Mouse (Mus musculus): ENCODE measurements around the gene Mycbp. TPM values are rescaled to one million over a fixed set of nuclear protein-coding genes. Genes with fewer than 3 reads are reported as not detected.
"Not testable (repeated sequence)": the region's sequence is repeated elsewhere in the genome, so short reads cannot be mapped to it uniquely, and the experiment has no call there.

The Mycbp gene
- polyA plus RNA-seq, 1 experiment from 2014 or later: 72.6 TPM

DNA sequence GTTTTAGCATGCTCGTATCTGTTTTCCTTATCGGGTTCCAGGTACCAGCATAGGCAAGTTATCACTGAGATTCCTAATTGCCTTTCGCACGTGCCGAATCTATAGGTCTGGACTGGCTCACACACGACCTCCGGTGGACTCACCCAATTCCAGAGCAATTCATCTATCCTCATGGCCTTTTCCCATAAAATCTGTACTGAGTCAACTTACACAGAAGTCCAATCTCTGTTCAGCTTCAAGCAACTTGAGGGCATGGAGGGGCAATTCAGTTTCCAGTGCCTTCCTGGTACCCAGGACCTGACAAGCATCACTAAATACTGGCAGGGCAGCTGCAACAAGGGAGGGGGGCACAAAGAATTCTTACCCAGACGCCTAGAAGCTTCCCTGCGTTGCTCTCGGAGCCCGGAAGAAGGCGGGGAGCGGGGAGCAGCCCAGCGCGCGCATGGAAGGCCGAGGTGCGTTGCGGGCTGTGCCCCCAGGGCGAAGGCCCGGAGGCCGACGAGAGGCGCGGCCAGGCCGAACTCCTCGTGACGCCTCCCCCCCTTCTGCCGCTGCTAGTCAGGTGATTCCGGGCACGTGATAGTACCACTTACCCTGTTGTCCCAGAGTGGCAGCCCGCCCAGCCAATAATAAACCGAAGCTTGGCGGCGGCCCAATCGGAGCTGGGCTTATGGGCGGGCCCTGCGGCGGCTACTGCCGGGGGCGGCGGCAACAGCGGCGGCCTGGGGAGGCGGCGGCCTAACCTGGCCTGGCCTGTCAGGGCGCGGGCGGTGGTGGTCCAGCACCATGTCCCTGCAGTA lies 12.3 kb downstream of the Mycbp start, which contains the start of gene Rragc:
Rragc (plus strand) TSS at position 699 of the 800 bp plus-strand sequence.
- Histone ChIP-seq H3K9me3 (no peaks in the 10 kb centered on the region), H3K27ac (replicated peaks) (peak within 1 kb of the TSS; percentile 92), H3K4me3 (peak within 1 kb of the TSS; percentile 98), H3K4me1 (peaks cover 23% of the 10 kb centered on the region), H3K27me3 (replicated peaks; ENCODE audit: low read depth, poor library complexity, severe bottlenecking) (no peaks in the 10 kb centered on the region), H3K36me3 (replicated peaks) (peaks cover 44% of the 10 kb centered on the region)
- 2% methylated on average over 49 of the region's 49 CpGs for WGBS
- DNase-seq (ENCODE audit: low spot score): peak; percentile 99

DNA sequence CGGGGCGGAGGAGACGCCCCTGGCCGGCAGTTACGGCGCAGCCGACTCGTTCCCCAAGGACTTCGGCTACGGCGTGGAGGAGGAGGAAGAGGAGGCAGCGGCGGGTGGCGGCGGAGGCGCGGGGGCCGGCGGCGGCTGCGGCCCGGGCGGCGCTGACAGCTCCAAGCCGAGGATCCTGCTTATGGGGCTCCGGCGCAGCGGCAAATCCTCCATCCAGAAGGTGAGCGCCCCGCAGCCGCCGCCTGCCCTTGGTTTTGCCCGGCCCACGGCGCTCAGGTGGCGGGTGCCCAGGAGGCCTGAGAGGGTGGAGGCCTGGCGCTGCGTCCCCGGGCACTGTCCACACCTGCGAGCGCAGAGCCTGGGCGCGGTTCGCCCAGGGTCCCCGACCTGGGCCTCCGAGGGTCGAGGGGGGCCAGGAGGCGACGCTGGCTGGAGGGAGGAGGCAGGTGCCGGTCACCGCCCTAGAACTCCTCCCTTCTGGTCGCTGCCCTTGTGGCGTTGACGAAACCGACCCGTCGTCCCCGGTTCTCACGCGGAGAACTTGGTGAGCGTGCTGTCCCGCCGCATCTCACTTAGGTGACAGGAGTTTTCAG lies 13.0 kb downstream of the Mycbp start, which contains the start of gene 4930535I16Rik:
4930535I16Rik (minus strand) TSS at position 475 of the 593 bp plus-strand sequence.
- under 1% methylated on average over 62 of the region's 63 CpGs for WGBS
- no peak for DNase-seq (ENCODE audit: low spot score)
- no peaks in the 10 kb centered on the region for H3K9me3 ChIP-seq
- H3K4me3 ChIP-seq: peak within 1 kb of the TSS; percentile 98
- H3K4me1 ChIP-seq: peaks cover 23% of the 10 kb centered on the region
- no peaks in the 10 kb centered on the region for H3K27me3 ChIP-seq (replicated peaks; ENCODE audit: low read depth, poor library complexity, severe bottlenecking)
- H3K27ac ChIP-seq (replicated peaks): peak within 1 kb of the TSS; percentile 92
- H3K36me3 ChIP-seq (replicated peaks): peaks cover 42% of the 10 kb centered on the region

DNA sequence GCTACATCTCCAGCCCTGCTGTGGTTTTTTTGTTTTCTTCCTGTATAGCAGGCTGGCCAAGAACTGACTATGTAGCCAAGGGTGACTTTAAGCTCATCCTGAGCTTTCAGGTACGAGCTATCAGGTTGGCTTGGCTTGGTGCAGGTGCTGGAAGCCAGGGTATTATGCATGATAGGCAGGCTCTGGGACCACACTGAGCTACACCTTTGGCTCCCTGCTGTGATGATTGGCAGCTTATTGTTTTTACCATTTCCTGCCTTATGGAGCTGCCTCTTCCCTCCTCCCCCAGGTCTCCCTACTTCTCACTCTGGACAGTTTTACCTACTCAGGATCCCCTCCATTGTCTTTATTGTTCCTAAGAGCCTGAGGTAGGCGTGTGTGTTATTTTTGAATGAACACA lies 14.2 kb downstream of the Mycbp start:
- H3K9me3 ChIP-seq: no peaks in the 10 kb centered on the region
- peaks cover 42% of the 10 kb centered on the region for H3K36me3 ChIP-seq (replicated peaks)
- H3K27ac ChIP-seq (replicated peaks): no peak overlapping the region
- no peak for DNase-seq (ENCODE audit: low spot score)
- H3K4me3 ChIP-seq: peak overlapping the region; percentile 98
- 67% methylated on average over 2 of the region's 2 CpGs for WGBS
- H3K27me3 ChIP-seq (replicated peaks; ENCODE audit: low read depth, poor library complexity, severe bottlenecking): no peaks in the 10 kb centered on the region
- peaks cover 23% of the 10 kb centered on the region for H3K4me1 ChIP-seq

DNA sequence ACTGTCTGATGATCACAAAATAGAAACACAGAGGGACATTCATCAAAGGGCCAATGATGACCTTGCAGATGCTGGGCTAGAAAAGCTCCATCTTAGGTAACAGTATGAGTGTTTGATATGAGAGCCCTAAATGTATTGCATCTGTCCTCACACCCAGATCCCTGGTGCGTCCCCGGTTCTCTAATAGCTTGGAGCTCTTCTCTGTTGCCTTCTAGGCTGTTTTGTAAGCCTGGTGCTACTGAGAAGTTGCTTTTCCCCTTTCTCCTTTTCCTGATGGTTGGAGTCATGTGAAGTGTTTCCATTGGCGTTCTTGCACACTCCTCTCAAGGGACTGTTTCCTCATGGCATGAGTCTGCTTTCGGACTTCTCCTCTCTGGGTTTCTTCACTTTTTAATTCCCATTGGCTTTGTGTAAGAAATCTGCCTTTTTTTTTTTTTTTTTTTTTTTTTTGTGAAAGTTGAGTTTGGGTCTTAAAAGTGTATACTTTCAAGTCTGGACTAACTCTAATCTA lies 16.5 kb downstream of the Mycbp start:
- WGBS: 89% methylated on average over 4 of the region's 4 CpGs
- no peak overlapping the region for H3K4me3 ChIP-seq
- H3K9me3 ChIP-seq: no peaks in the 10 kb centered on the region
- H3K27me3 ChIP-seq (replicated peaks; ENCODE audit: low read depth, poor library complexity, severe bottlenecking): no peaks in the 10 kb centered on the region
- DNase-seq (ENCODE audit: low spot score): no peak
- peaks cover 19% of the 10 kb centered on the region for H3K4me1 ChIP-seq
- H3K27ac ChIP-seq (replicated peaks): no peak overlapping the region
- peaks cover 59% of the 10 kb centered on the region for H3K36me3 ChIP-seq (replicated peaks)

DNA sequence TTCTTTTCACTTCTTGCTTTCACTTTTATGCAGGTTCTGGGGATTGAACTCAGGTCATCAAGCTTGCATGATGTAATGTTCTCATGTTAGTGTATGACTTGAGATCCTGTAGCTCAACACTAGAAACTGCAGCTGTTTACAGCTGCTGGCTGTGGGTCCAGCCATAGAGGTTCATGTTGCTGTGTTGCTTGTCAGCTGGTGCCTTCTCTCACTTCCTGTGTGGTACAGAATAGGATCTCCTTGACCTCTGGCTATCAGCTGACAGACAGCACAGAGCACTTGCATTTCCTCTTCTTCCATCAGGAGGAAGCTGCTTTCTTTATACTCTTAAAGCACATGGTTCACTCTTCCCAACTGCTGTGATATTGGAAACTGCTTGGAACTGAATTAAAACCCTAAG lies 23.3 kb downstream of the Mycbp start:
- Histone ChIP-seq H3K27ac (replicated peaks) (no peak overlapping the region), H3K4me1 (no peaks in the 10 kb centered on the region), H3K9me3 (no peaks in the 10 kb centered on the region), H3K27me3 (replicated peaks; ENCODE audit: low read depth, poor library complexity, severe bottlenecking) (no peaks in the 10 kb centered on the region), H3K36me3 (replicated peaks) (peaks cover 96% of the 10 kb centered on the region), H3K4me3 (no peak overlapping the region)
- DNase-seq (ENCODE audit: low spot score): no peak

DNA sequence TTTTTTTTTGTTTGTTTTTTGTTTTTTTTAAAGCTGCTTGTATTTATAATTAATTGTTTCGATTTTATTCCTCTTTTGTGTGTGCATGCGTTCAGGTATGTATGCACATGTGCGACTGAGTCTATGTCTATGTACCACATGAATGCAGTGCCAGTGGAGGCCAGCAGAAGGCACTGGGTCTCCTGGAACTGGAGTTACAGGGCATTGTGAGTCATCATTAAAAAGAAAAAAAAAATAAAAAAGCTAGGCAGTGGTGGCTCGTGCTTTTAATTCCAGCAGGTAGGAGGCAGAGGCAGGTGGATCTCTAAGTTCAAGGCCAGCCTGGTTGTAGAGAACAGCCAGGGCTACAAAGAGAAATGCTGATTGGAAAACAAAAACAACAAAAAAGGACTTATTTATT lies 25.4 kb downstream of the Mycbp start:
- Histone ChIP-seq H3K9me3 (no peaks in the 10 kb centered on the region), H3K27me3 (replicated peaks; ENCODE audit: low read depth, poor library complexity, severe bottlenecking) (no peaks in the 10 kb centered on the region), H3K36me3 (replicated peaks) (peaks cover 90% of the 10 kb centered on the region), H3K4me1 (no peaks in the 10 kb centered on the region), H3K4me3 (no peak overlapping the region), H3K27ac (replicated peaks) (no peak overlapping the region)
- no peak for DNase-seq (ENCODE audit: low spot score)
- WGBS: 92% methylated on average over 4 of the region's 4 CpGs

DNA sequence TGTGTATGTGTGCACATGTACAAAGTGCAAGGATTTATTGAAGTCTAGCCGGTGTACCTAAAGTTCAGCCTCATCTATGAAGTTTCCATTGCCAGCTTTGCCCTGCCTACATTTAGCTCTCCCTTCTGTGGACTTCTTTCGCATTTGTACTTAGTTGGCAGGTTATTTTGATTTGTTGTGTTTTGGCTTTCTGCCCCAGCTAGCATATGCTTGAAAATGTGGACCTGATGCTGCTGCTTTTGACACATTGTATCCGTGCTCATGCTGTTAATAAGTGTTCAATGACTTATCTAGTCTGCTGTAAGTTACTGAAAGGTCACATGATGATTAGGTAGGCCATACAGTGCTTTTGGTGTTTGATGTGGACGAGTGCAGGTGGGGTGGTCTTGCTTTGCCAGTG lies 29.7 kb downstream of the Mycbp start:
- no peak for DNase-seq (ENCODE audit: low spot score)
- 93% methylated on average over 4 of the region's 4 CpGs for WGBS
- H3K4me1 ChIP-seq: no peaks in the 10 kb centered on the region
- H3K36me3 ChIP-seq (replicated peaks): peaks cover 73% of the 10 kb centered on the region
- no peak overlapping the region for H3K27ac ChIP-seq (replicated peaks)
- H3K27me3 ChIP-seq (replicated peaks; ENCODE audit: low read depth, poor library complexity, severe bottlenecking): no peaks in the 10 kb centered on the region
- no peak overlapping the region for H3K4me3 ChIP-seq
- no peaks in the 10 kb centered on the region for H3K9me3 ChIP-seq

DNA sequence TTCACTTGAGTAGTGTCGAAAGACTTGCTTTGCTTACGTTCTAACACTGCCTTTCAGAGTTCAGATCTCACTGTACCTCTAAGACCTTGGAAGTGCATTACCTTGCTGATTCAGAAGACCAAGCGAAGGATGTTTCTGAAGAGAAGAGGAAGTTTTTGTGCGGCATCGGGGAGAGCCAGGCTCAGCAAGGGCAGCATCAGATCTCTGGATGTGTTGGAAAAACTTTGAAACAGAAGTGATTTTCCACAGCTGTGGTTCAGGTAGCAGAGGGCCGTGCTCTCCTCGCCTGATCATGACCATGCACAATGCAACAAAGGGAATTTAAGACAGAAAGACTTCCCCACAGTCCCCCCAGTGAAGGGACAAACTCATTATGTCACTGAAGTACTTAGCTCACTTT lies 31.4 kb downstream of the Mycbp start:
- Histone ChIP-seq H3K9me3 (no peaks in the 10 kb centered on the region), H3K4me1 (no peaks in the 10 kb centered on the region), H3K27me3 (replicated peaks; ENCODE audit: low read depth, poor library complexity, severe bottlenecking) (no peaks in the 10 kb centered on the region), H3K4me3 (no peak overlapping the region), H3K27ac (replicated peaks) (no peak overlapping the region), H3K36me3 (replicated peaks) (peaks cover 56% of the 10 kb centered on the region)
- no peak for DNase-seq (ENCODE audit: low spot score)
- WGBS: 93% methylated on average over 7 of the region's 7 CpGs

DNA sequence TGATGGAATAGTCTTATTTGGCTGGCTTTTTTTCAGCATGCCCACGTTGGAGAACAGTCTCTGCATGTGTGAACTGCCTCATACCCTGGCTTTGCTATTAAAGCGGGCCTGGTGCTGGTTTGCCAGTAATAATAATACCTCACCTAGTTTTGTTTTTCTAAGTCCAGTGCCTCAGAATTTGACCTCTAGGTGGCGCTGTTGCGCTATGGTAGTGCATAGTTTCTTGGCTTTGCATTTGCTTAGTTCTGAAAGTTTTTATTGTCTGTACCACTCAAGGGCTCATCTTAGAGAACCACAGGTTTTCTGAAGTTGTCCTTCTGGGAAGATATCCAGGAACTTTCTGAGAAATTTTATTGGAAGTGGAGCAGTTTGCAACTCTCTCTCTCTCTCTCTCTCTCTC lies 35.2 kb downstream of the Mycbp start:
- no peak overlapping the region for H3K27ac ChIP-seq (replicated peaks)
- no peaks in the 10 kb centered on the region for H3K4me1 ChIP-seq
- 8% methylated on average over 4 of the region's 4 CpGs for WGBS
- DNase-seq (ENCODE audit: low spot score): peak; percentile 78
- peaks cover 25% of the 10 kb centered on the region for H3K36me3 ChIP-seq (replicated peaks)
- H3K4me3 ChIP-seq: no peak overlapping the region
- no peaks in the 10 kb centered on the region for H3K27me3 ChIP-seq (replicated peaks; ENCODE audit: low read depth, poor library complexity, severe bottlenecking)
- no peaks in the 10 kb centered on the region for H3K9me3 ChIP-seq

DNA sequence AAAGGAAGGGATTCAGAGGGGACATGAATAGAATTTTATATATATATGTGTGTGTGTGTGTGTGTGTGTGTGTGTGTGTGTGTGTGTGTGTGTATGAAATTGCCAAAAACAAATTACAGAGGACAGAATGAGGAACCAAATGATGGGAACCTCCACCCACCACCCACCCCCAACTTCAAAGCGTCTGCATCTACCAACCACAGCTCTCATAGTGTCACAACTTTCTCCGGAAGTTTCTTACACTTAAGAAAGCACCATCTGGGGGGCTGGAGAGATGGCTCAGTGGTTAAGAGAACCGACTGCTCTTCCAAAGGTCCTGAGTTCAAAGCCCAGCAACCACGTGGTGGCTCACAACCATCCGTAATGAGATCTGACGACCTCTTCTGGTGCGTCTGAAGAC lies 36.2 kb downstream of the Mycbp start:
- not testable (repeated sequence) for H3K27ac ChIP-seq (replicated peaks); H3K4me1 ChIP-seq; DNase-seq (ENCODE audit: low spot score); H3K4me3 ChIP-seq; H3K9me3 ChIP-seq; H3K27me3 ChIP-seq (replicated peaks; ENCODE audit: low read depth, poor library complexity, severe bottlenecking)
- 82% methylated on average over 7 of the region's 7 CpGs for WGBS
- H3K36me3 ChIP-seq (replicated peaks): peaks cover 15% of the 10 kb centered on the region

DNA sequence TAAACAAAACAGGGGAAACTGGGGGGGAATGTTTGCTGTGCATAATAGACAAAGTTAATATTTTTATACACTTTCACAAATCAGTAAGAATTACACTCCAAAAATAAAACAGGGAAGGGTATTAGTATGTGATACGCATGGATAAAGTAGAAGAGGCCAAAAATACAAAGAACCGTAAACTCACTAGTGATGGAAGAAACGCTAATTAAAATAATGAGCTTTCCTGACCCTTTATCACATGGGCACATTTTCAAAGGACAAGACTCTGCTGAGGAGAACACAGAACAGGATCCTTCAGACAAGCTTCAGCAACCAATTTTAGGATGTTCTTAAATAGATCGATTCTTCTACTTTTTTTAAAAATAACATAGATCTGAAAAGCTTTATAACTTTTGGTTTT lies 42.1 kb downstream of the Mycbp start:
- no peak overlapping the region for H3K27ac ChIP-seq (replicated peaks)
- DNase-seq (ENCODE audit: low spot score): no peak
- no peaks in the 10 kb centered on the region for H3K36me3 ChIP-seq (replicated peaks)
- no peak overlapping the region for H3K4me3 ChIP-seq
- peaks cover 20% of the 10 kb centered on the region for H3K27me3 ChIP-seq (replicated peaks; ENCODE audit: low read depth, poor library complexity, severe bottlenecking)
- 85% methylated on average over 4 of the region's 4 CpGs for WGBS
- no peaks in the 10 kb centered on the region for H3K9me3 ChIP-seq
- H3K4me1 ChIP-seq: peaks cover 5% of the 10 kb centered on the region; the same call in 1 of the 2 replicates

DNA sequence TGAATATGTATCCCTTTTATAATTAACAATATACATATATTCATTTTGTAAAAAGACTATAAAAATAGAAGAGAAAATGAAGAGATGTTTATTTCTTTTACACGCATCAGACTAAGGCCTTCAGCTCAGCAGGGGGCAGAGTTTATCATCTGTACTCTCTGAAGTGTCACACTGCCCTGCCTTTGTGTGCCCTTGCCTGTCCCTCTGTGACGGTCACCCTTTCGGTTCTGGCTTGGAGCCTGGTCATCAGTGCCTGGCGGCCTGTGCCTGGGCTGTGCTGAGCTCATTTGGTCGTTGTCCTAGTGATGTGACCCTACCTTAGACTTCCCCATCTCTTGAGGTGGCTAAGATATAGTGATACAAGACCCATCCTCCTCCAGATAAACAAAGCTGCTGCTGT lies 42.5 kb downstream of the Mycbp start:
- 66% methylated on average over 5 of the region's 5 CpGs for WGBS
- no peak overlapping the region for H3K4me3 ChIP-seq
- H3K27ac ChIP-seq (replicated peaks): no peak overlapping the region
- no peaks in the 10 kb centered on the region for H3K36me3 ChIP-seq (replicated peaks)
- H3K27me3 ChIP-seq (replicated peaks; ENCODE audit: low read depth, poor library complexity, severe bottlenecking): peaks cover 23% of the 10 kb centered on the region
- no peaks in the 10 kb centered on the region for H3K9me3 ChIP-seq
- no peak for DNase-seq (ENCODE audit: low spot score)
- H3K4me1 ChIP-seq: peaks cover 5% of the 10 kb centered on the region; the same call in 1 of the 2 replicates

DNA sequence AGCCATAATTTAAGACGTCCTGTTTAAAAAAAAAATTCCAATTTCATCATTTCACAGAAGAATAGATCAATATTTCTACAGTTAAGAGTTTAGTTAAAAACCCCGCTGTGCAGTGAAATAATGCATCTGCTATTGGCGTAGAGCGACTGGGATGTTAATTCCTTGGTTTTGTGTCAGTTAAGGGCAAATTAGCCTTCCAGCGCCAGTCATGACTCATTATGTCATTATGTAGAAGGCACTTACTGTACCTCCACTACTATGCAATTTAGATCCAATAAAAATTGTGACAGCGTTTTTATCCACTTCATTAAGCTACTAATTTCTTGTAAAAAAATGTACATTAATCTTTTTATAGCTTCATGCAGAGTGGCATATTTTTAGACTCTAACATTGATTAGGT lies 44.3 kb downstream of the Mycbp start:
- peaks cover 34% of the 10 kb centered on the region for H3K27me3 ChIP-seq (replicated peaks; ENCODE audit: low read depth, poor library complexity, severe bottlenecking)
- no peak overlapping the region for H3K4me3 ChIP-seq
- no peak for DNase-seq (ENCODE audit: low spot score)
- H3K27ac ChIP-seq (replicated peaks): no peak overlapping the region
- WGBS: 89% methylated on average over 6 of the region's 6 CpGs
- H3K36me3 ChIP-seq (replicated peaks): no peaks in the 10 kb centered on the region
- H3K4me1 ChIP-seq: peaks cover 5% of the 10 kb centered on the region; the same call in 1 of the 2 replicates
- H3K9me3 ChIP-seq: no peaks in the 10 kb centered on the region

Data from embryonic facial prominence, embryonic 10.5 days (tissue).